Mouse (Mus musculus) kidney, adult 2 months (tissue): ENCODE results near the gene Nme3.

Source experiments
- CTCF ChIP-seq: fragments of 200-500 bp; conservative IDR thresholded peaks from 2 replicates; pipeline ENCODE4 v1.5.1; 2011; ENCODE audit warnings: low read depth, mild to moderate bottlenecking, control low read depth, low read length, moderate library complexity, mixed read lengths; ENCODE audit not compliant: insufficient read depth, insufficient read length
- POLR2A ChIP-seq: fragments of 200-500 bp; IDR thresholded peaks from one replicate; pipeline ENCODE4 v1.6.1; 2011; ENCODE audit warnings: low read depth, low read length, control low read depth

GRCm38 (mm10) chr17:24892785-24893184, 3.5 kb upstream of the Nme3 start:
- TF ChIP-seq CTCF (no peak), POLR2A (no peak)
